Mouse (Mus musculus): ENCODE measurements around the gene Slc9a9. TPM values are rescaled to one million over a fixed set of nuclear protein-coding genes. Genes with fewer than 3 reads are reported as not detected.

The Slc9a9 gene
- polyA plus RNA-seq, 2 experiments: 1.1 to 1.3 TPM

DNA sequence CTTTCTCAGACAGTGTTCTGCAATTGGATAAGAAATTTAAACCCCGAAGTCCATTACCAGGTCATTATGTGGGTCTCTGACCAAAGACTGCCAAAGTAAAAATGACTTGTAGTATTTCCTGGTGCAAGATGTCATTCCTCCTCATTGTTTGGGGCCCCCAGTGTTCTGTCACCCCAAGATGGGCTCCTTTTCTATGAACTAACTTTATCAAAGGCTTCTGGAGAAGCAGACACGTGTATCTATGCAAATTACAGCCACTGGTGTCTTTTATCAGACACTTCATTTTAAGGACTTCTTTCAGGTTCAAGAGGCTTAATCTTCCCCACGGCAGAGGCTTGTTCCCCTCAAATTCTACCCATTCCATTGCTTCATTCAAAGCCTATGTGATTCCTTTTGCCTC lies 593.1 kb downstream of the Slc9a9 start:
- ATAC-seq (ENCODE audit: insufficient read depth): peak; percentile 47; the same call in 1 of the 2 replicates
- DNase-seq (ENCODE audit: low read depth in 3 of 3, low spot score in 3 of 3): no peak
- Histone ChIP-seq H3K9me3 (ENCODE audit: control insufficient read depth, low read length) (no peaks in the 10 kb centered on the region), H3K4me3 (ENCODE audit: insufficient read depth in 1 of 2, low read depth in 2 of 2, low read length in 2 of 2) (no peak overlapping the region), H3K4me2 (ENCODE audit: low read depth) (no peak overlapping the region), H3K27ac (no peak overlapping the region), H3K36me3 (replicated peaks; ENCODE audit: control insufficient read depth, insufficient read depth, low read depth) (no peaks in the 10 kb centered on the region), H3K4me1 (replicated peaks; ENCODE audit: control insufficient read depth in 2 of 2, insufficient read depth in 2 of 2, low read length in 1 of 2) (peaks cover 0 to 10% of the 10 kb centered on the region in 2 experiments; a peak in 2 of 4 replicates), H3K27me3 (ENCODE audit: control insufficient read depth, insufficient read depth, low read length) (no peaks in the 10 kb centered on the region), H3K9ac (replicated peaks) (no peak overlapping the region)
- no peak for TF ChIP-seq CTCF (IDR thresholded peaks at IDR 0.05; ENCODE audit: low read depth)
- no peak for TF ChIP-seq EP300 (IDR thresholded peaks at IDR 0.05; ENCODE audit: low read depth)
- 32% methylated on average over 3 of the region's 3 CpGs for WGBS (ENCODE audit: insufficient replicate concordance)

DNA sequence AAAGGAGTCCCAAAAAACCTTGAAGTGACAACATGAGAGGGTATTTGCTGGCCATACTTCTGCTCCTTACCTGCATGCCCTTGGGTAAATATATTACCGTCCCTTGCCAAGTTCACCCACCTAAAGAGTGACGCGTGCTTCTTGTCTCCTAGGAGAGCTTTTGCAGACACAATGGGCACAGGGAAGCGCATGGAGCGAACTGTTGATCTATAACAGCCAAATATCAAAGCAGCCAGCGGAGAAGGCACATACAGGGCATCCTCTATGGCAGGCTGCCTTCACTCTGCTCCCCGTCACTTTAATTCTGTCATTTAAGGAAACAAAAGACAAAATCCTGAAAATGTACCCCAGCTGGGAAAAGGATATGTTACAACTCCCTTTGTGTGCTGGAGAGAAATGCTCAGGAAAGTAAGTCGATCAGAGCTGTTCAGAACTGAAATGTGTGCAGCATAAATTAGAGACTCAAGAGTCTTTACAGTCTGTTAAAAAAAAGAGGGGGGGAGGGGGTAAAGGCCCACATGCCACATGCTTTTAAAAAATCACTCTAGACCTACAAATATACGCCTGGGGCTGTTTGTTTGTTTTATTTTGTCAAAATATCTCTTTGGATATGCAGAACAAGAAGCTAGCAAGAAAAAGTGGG lies 594.3 kb downstream of the Slc9a9 start:
- H3K9me3 ChIP-seq (ENCODE audit: control insufficient read depth, low read length): no peaks in the 10 kb centered on the region
- TF ChIP-seq EP300 (IDR thresholded peaks at IDR 0.05; ENCODE audit: low read depth): no peak
- no peak for TF ChIP-seq CTCF (IDR thresholded peaks at IDR 0.05; ENCODE audit: low read depth)
- H3K27me3 ChIP-seq (ENCODE audit: control insufficient read depth, insufficient read depth, low read length): no peaks in the 10 kb centered on the region
- H3K4me3 ChIP-seq (ENCODE audit: insufficient read depth in 1 of 2, low read depth in 2 of 2, low read length in 2 of 2): no peak overlapping the region
- no peaks in the 10 kb centered on the region for H3K36me3 ChIP-seq (replicated peaks; ENCODE audit: control insufficient read depth, insufficient read depth, low read depth)
- peaks cover 0 to 10% of the 10 kb centered on the region in 2 experiments; a peak in 2 of 4 replicates for H3K4me1 ChIP-seq (replicated peaks; ENCODE audit: control insufficient read depth in 2 of 2, insufficient read depth in 2 of 2, low read length in 1 of 2)
- H3K27ac ChIP-seq: no peak overlapping the region
- DNase-seq (ENCODE audit: low read depth in 3 of 3, low spot score in 3 of 3) (no peak), ATAC-seq (ENCODE audit: insufficient read depth) (no peak)
- H3K9ac ChIP-seq (replicated peaks): no peak overlapping the region
- no peak overlapping the region for H3K4me2 ChIP-seq (ENCODE audit: low read depth)
- 72% methylated on average over 9 of the region's 9 CpGs for WGBS (ENCODE audit: insufficient replicate concordance)

DNA sequence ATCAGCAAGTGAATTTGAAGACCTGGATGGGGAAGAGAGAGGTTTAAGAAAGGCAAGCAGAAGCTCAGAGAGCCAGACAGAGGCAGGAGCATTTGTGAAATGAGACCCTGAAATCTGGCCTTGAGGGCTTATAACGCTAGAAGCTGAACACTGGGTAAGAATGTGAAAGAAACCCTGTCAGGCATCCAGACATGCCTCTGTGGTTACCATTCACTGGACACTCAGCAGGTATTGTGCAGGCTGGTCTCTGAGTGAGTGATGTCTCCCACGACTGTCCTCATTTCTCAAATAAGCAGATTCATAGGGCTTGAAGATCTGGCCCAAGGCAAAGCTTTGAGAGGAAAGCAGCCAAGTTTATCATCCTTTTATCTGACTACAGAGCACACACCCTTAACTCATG lies 596.5 kb downstream of the Slc9a9 start:
- H3K36me3 ChIP-seq (replicated peaks; ENCODE audit: control insufficient read depth, insufficient read depth, low read depth): no peaks in the 10 kb centered on the region
- ATAC-seq (ENCODE audit: insufficient read depth) (no peak), DNase-seq (ENCODE audit: low read depth in 3 of 3, low spot score in 3 of 3) (no peak)
- H3K4me2 ChIP-seq (ENCODE audit: low read depth): no peak overlapping the region
- no peaks in the 10 kb centered on the region for H3K9me3 ChIP-seq (ENCODE audit: control insufficient read depth, low read length)
- 59% methylated on average over 2 of the region's 2 CpGs for WGBS (ENCODE audit: insufficient replicate concordance)
- H3K4me3 ChIP-seq (ENCODE audit: insufficient read depth in 1 of 2, low read depth in 2 of 2, low read length in 2 of 2): no peak overlapping the region
- H3K27ac ChIP-seq: no peak overlapping the region
- no peak for TF ChIP-seq EP300 (IDR thresholded peaks at IDR 0.05; ENCODE audit: low read depth)
- no peak for TF ChIP-seq CTCF (IDR thresholded peaks at IDR 0.05; ENCODE audit: low read depth)
- no peak overlapping the region for H3K9ac ChIP-seq (replicated peaks)
- no peaks in the 10 kb centered on the region for H3K27me3 ChIP-seq (ENCODE audit: control insufficient read depth, insufficient read depth, low read length)
- peaks cover 0 to 10% of the 10 kb centered on the region in 2 experiments; a peak in 2 of 4 replicates for H3K4me1 ChIP-seq (replicated peaks; ENCODE audit: control insufficient read depth in 2 of 2, insufficient read depth in 2 of 2, low read length in 1 of 2)

DNA sequence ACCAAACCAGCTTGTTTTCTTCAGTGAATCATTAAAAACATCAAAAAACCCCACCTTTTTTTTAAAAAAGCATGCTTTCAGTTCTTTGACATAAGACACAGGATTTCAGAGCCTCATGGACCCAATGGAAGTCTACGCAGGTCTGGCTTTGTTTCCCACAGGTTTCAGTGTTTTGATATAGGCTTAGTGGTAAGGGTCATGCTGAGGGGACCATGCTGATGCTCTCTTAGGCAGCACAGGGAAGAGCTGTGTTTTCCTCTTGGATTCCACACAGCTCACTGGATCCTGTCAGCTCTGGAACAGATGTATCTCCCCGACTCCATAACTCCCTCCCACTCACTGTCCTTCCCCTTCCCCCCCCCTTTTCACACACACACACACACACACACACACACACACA lies 597.2 kb downstream of the Slc9a9 start:
- Histone ChIP-seq H3K36me3 (replicated peaks; ENCODE audit: control insufficient read depth, insufficient read depth, low read depth) (no peaks in the 10 kb centered on the region), H3K4me1 (replicated peaks; ENCODE audit: control insufficient read depth in 2 of 2, insufficient read depth in 2 of 2, low read length in 1 of 2) (peaks cover 0 to 10% of the 10 kb centered on the region in 2 experiments; a peak in 2 of 4 replicates), H3K27me3 (ENCODE audit: control insufficient read depth, insufficient read depth, low read length) (no peaks in the 10 kb centered on the region), H3K9ac (replicated peaks) (no peak overlapping the region), H3K27ac (no peak overlapping the region), H3K9me3 (ENCODE audit: control insufficient read depth, low read length) (no peaks in the 10 kb centered on the region), H3K4me2 (ENCODE audit: low read depth) (no peak overlapping the region), H3K4me3 (ENCODE audit: insufficient read depth in 1 of 2, low read depth in 2 of 2, low read length in 2 of 2) (no peak overlapping the region)
- DNase-seq (ENCODE audit: low read depth in 3 of 3, low spot score in 3 of 3): no peak
- 62% methylated on average over 2 of the region's 2 CpGs for WGBS (ENCODE audit: insufficient replicate concordance)
- no peak for TF ChIP-seq EP300 (IDR thresholded peaks at IDR 0.05; ENCODE audit: low read depth)
- no peak for TF ChIP-seq CTCF (IDR thresholded peaks at IDR 0.05; ENCODE audit: low read depth)
- ATAC-seq (ENCODE audit: insufficient read depth): no peak

DNA sequence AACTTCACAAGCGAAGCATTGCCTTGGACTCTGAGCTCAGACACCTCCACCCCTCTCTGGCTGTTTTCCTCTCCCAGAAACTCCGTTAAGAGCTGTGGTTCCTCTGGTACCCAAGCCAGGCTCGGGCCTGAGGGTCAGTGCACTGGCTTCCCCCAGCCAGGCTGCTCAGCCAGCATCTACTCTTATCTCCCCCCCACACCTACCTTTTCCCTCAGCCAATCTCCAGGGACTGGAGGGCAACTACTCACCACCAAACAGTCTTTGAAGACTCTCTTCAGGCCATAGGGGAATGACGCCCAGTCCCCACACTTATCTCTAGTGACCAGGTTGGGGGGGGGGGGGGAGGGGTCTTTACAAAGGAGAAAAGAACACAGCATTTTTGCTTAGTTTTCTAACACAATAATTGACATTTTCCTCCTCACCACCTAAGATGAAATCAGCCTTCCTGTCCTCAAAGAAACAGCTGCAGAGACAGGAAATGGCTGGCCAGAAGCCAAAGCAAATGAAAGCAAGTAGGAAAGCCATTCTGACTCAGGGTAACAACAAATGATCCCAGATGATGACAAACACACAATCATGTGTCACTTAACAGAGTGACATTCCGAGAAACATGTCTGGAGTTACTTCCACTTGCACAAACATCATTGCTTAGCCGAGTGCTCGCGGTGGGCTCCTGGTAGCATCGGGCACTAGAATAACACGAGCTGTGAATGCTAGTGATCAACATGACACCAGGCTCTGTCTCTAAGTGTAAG lies 610.1 kb downstream of the Slc9a9 start:
- no peaks in the 10 kb centered on the region for H3K36me3 ChIP-seq (replicated peaks; ENCODE audit: control insufficient read depth, insufficient read depth, low read depth)
- no peak overlapping the region for H3K4me3 ChIP-seq (ENCODE audit: insufficient read depth in 1 of 2, low read depth in 2 of 2, low read length in 2 of 2)
- H3K9me3 ChIP-seq (ENCODE audit: control insufficient read depth, low read length): no peaks in the 10 kb centered on the region
- TF ChIP-seq EP300 (IDR thresholded peaks at IDR 0.05; ENCODE audit: low read depth) (no peak), CTCF (IDR thresholded peaks at IDR 0.05; ENCODE audit: low read depth) (no peak)
- WGBS (ENCODE audit: insufficient replicate concordance): 20% methylated on average over 10 of the region's 10 CpGs
- DNase-seq (ENCODE audit: low read depth in 3 of 3, low spot score in 3 of 3) (peak in 1 of 3 experiments; percentile 17), ATAC-seq (ENCODE audit: insufficient read depth) (peak; percentile 85)
- no peak overlapping the region for H3K27ac ChIP-seq
- peaks cover 0 to 20% of the 10 kb centered on the region in 2 experiments; a peak in 3 of 4 replicates for H3K4me1 ChIP-seq (replicated peaks; ENCODE audit: control insufficient read depth in 2 of 2, insufficient read depth in 2 of 2, low read length in 1 of 2)
- H3K27me3 ChIP-seq (ENCODE audit: control insufficient read depth, insufficient read depth, low read length): no peaks in the 10 kb centered on the region
- H3K9ac ChIP-seq (replicated peaks): no peak overlapping the region
- no peak overlapping the region; the same call in 1 of the 2 replicates for H3K4me2 ChIP-seq (ENCODE audit: low read depth)

Small RNA genes lying within 50 kb of the gene (microRNA-seq; reads per million reads assigned to microRNA genes)
- gene Mir7656: not detected

Other genes starting within 250 kb of the Slc9a9 start
- gene 1190002N15Rik, start 131.8 kb upstream of the Slc9a9 start, polyA plus RNA-seq (2012; rRNA removed): 5.8 and 7.9 TPM in 2 replicates
- gene 1190002N15Rik, start 131.8 kb upstream of the Slc9a9 start, polyA plus RNA-seq (2014; fragmentation: Nextera tagmentation; extraction: Ambion mirVana): 5.2 and 8.9 TPM in 2 replicates